Mouse (Mus musculus) layer of hippocampus, postnatal 25 days (tissue): ENCODE measurements around the gene Olfr517. TPM values are rescaled to one million over a fixed set of nuclear protein-coding genes. Genes with fewer than 3 reads are reported as not detected.

Experiments
- DNase-seq, 2 experiments: peaks; one replicate each; pipeline ENCODE4 v3.0.0; 2022; ENCODE audit warnings: mixed read lengths in 2 of 2, low spot score in 1 of 2; ENCODE audit errors: extremely low spot score in 1 of 2
- total RNA-seq, 2 experiments: library from RNA; stranded (reverse); gene quantifications; 2 replicates each; pipeline ENCODE4 v1.2.3; 2021

Olfr517 gene
- not detected for total RNA-seq

- no peak for DNase-seq
Observed at GRCm38 (mm10) chr7:108872279-108872678, at the start of gene Olfr517. TSS of gene Olfr517 (minus strand) at chr7:108872379.

GRCm38 (mm10) chr7:108903969-108904368 lies 31.8 kb upstream of the Olfr517 start:
- DNase-seq, result no peak

- DNase-seq, result no peak
Observed at GRCm38 (mm10) chr7:108894320-108894719, 22.1 kb upstream of the Olfr517 start, which contains the start of gene Olfr519. TSS of gene Olfr519 (minus strand) at chr7:108894420.

- DNase-seq, result no peak
Observed at GRCm38 (mm10) chr7:108884906-108885305, 12.7 kb upstream of the Olfr517 start, which contains the start of gene Olfr518. TSS of gene Olfr518 (minus strand) at chr7:108885006.

- DNase-seq, result no peak
Observed at GRCm38 (mm10) chr7:108850429-108850828, 21.8 kb downstream of the Olfr517 start, which contains the start of gene Olfr516. TSS of gene Olfr516 (minus strand) at chr7:108850529.

- no peak for DNase-seq
Observed at GRCm38 (mm10) chr7:108825897-108826296, 46.3 kb downstream of the Olfr517 start, which contains the start of gene Olfr514. TSS of gene Olfr514 (minus strand) at chr7:108825997.

Other genes starting within 250 kb of the Olfr517 start
- gene Olfr508, start 242.4 kb downstream of the Olfr517 start, total RNA-seq, result not detected
- not detected for gene Olfr509, start 220.5 kb downstream of the Olfr517 start, total RNA-seq
- gene Olfr510, start 206.0 kb downstream of the Olfr517 start, total RNA-seq, result not detected
- not detected for gene Olfr512, start 159.1 kb downstream of the Olfr517 start, total RNA-seq
- not detected for gene Olfr513, start 121.4 kb downstream of the Olfr517 start, total RNA-seq
- not detected for gene Olfr514, start 46.4 kb downstream of the Olfr517 start, total RNA-seq
- gene Olfr516, start 21.9 kb downstream of the Olfr517 start, total RNA-seq, result not detected
- gene Olfr518, start 12.6 kb upstream of the Olfr517 start, total RNA-seq, result not detected
- not detected for gene Olfr519, start 22.0 kb upstream of the Olfr517 start, total RNA-seq
- under 1 TPM; 0.49 to 0.52 TPM for gene Nlrp10, start 57.8 kb upstream of the Olfr517 start, total RNA-seq
- 10 to 100 TPM; 90.6 to 92.9 TPM for gene Eif3f, start 62.0 kb upstream of the Olfr517 start, total RNA-seq
- 100 to 1,000 TPM; 159 to 187 TPM for gene Tub, start 78.0 kb upstream of the Olfr517 start, total RNA-seq
- gene Ric3, start 211.0 kb upstream of the Olfr517 start, total RNA-seq, result 10 to 100 TPM; 64.5 to 68.9 TPM